Mouse (Mus musculus) spleen, adult 2 months (tissue): ENCODE results near the gene Gramd4.

Source experiments
- CTCF ChIP-seq: fragments of 200-500 bp; IDR thresholded peaks from 2 replicates; pipeline ENCODE4 v1.5.1; 2011; ENCODE audit warnings: mild to moderate bottlenecking, inconsistent platforms; ENCODE audit not compliant: insufficient read depth, insufficient read length, insufficient replicate concordance; ENCODE audit errors: extremely low read depth
- POLR2A ChIP-seq: fragments of 200-500 bp; IDR thresholded peaks from 2 replicates; pipeline ENCODE4 v1.6.1; 2011; ENCODE audit warnings: low read depth, low read length, inconsistent platforms

GRCm38 (mm10) chr15:86156492-86156891, 99.0 kb downstream of the Gramd4 start:
- TF ChIP-seq POLR2A (no peak), CTCF (no peak)
